Mouse (Mus musculus) testis, adult 2 months (tissue): ENCODE results near the gene Fscn2.

Experiments used
- CTCF ChIP-seq: fragments of 200-500 bp; IDR thresholded peaks from 2 replicates; pipeline ENCODE4 v1.5.1; 2012; ENCODE audit warnings: low read depth, mild to moderate bottlenecking, inconsistent platforms, low read length, moderate library complexity; ENCODE audit not compliant: control insufficient read depth, insufficient read depth, insufficient replicate concordance
- POLR2A ChIP-seq: fragments of 200-500 bp; IDR thresholded peaks from 2 replicates; pipeline ENCODE4 v1.6.1; 2012; ENCODE audit warnings: low read depth, mild to moderate bottlenecking, inconsistent platforms, low read length, moderate library complexity; ENCODE audit not compliant: control insufficient read depth

- peak; percentile 43 for TF ChIP-seq CTCF
- peak; percentile 45; the same call in 1 of the 2 replicates for TF ChIP-seq POLR2A
These were observed 7.6 kb upstream of the Fscn2 start for GRCm38 (mm10) chr11:120353500-120354303.
